Mouse (Mus musculus) limb, embryonic 11.5 days (tissue): ENCODE results near the gene Zfhx3. TPM values are rescaled to one million over a fixed set of nuclear protein-coding genes. Genes with fewer than 3 reads are reported as not detected.

Source experiments
- ATAC-seq: fragments of 200-750 bp; cut with Nextera tagmentation; 2 replicates; pipeline ENCODE4 v1.8.0; 2017; ENCODE audit warnings: low read depth; ENCODE audit not compliant: insufficient number of reproducible peaks, low FRiP score, low TSS enrichment
- DNase-seq: peaks from one replicate; pipeline ENCODE4 v3.0.0-alpha.2; 2015; ENCODE audit warnings: low spot score
- H3K27ac ChIP-seq: fragments of 300-500 bp; sonication (generic); replicated peaks from 2 replicates; pipeline ENCODE4 v1.5.1; 2014; ENCODE audit warnings: low read depth, mild to moderate bottlenecking, low read length
- H3K27me3 ChIP-seq: fragments of 300-500 bp; sonication (generic); 2 replicates; pipeline ENCODE4 v1.6.1; 2014; ENCODE audit warnings: mild to moderate bottlenecking, low read length, mixed read lengths; ENCODE audit not compliant: control insufficient read depth, insufficient read depth
- H3K36me3 ChIP-seq: fragments of 300-500 bp; sonication (generic); 2 replicates; pipeline ENCODE4 v1.6.1; 2014; ENCODE audit warnings: mild to moderate bottlenecking, low read length, moderate library complexity, mixed read lengths; ENCODE audit not compliant: control insufficient read depth, insufficient read depth
- H3K4me1 ChIP-seq: fragments of 300-500 bp; sonication (generic); 2 replicates; pipeline ENCODE4 v1.6.1; 2014; ENCODE audit warnings: low read length, mixed read lengths; ENCODE audit not compliant: control insufficient read depth, insufficient read depth
- H3K4me2 ChIP-seq: fragments of 300-500 bp; sonication (generic); 2 replicates; pipeline ENCODE4 v1.6.1; 2014; ENCODE audit warnings: low read depth, mild to moderate bottlenecking, moderate library complexity; ENCODE audit not compliant: severe bottlenecking
- H3K4me3 ChIP-seq: fragments of 300-500 bp; sonication (generic); 2 replicates; pipeline ENCODE4 v1.5.1; 2014; ENCODE audit warnings: low read depth, low read length
- H3K9ac ChIP-seq: fragments of 300-500 bp; sonication (generic); 2 replicates; pipeline ENCODE4 v1.6.1; 2014; ENCODE audit warnings: mild to moderate bottlenecking, low read length
- H3K9me3 ChIP-seq: fragments of 300-500 bp; sonication (generic); 2 replicates; pipeline ENCODE4 v1.6.1; 2016; ENCODE audit warnings: low read length; ENCODE audit not compliant: control insufficient read depth
- WGBS: fragments of 180-500 bp; shearing (Covaris S2); extraction: QIAGEN DNeasy Blood & Tissue Kit; methylation state at CpG from one replicate; pipeline ENCODE4 v1.1.7; 2014; 5-methylcytosine and 5-hydroxymethylcytosine counted together
- polyA plus RNA-seq: library from polyadenylated mRNA; unstranded; fragments of >200 nt; fragmentation: Nextera tagmentation; extraction: Ambion mirVana; gene quantifications from 2 replicates; pipeline ENCODE4 v1.2.1, GENCODE M21; 2014

Zfhx3 gene
- polyA plus RNA-seq, 1 experiment from 2014 or later, result 36.4 TPM

DNA sequence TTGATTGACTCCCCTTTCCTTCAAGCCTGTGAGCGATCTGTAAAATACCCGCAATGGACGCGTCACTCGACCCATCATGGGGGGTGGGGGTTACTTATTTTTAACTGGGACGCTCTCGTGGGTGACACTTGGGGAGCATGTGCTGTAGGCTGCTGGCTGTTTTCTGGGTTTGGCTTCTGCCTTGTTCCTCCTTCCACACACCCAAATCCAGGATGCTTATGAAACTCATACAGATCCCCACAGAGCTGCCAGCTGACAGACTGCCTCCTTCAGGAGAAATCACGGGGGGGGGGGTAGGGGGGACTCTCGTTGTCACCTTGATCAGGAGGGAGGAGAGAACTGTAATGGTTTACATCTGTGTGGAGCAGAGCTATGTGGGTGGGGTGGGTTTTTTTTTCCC is 966.6 kb downstream of the Zfhx3 start:
- peaks cover 19% of the 10 kb centered on the region for H3K4me1 ChIP-seq
- no peaks in the 10 kb centered on the region for H3K27me3 ChIP-seq
- no peak for ATAC-seq
- WGBS, result 64% methylated on average over 9 of the region's 9 CpGs
- H3K27ac ChIP-seq, result no peak overlapping the region
- no peaks in the 10 kb centered on the region for H3K9me3 ChIP-seq
- no peak overlapping the region for H3K4me2 ChIP-seq
- H3K9ac ChIP-seq, result no peak overlapping the region
- DNase-seq, result no peak
- H3K4me3 ChIP-seq, result no peak overlapping the region
- H3K36me3 ChIP-seq, result no peaks in the 10 kb centered on the region

DNA sequence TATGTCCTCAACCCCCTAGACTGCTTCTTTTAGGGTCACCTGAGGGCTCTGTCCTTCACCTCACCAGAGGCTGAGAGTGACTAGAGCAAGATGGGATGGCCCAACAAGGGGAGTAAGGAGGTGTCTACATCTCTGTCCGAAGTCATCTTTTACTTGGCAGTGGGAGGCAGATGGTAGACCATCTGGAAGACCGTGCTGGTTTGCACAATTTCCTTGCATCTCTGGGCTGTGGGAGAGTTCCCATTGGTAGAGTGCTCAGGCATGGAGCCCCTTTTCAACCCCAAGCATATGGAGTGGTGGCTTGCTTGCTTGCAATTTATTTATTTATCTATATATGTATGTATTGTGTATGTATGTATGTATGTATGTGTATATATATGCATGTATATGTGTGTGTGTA is 967.0 kb downstream of the Zfhx3 start:
- H3K9ac ChIP-seq, result no peak overlapping the region
- no peaks in the 10 kb centered on the region for H3K9me3 ChIP-seq
- H3K36me3 ChIP-seq, result no peaks in the 10 kb centered on the region
- ATAC-seq (no peak), DNase-seq (no peak)
- H3K4me2 ChIP-seq, result no peak overlapping the region
- no peak overlapping the region for H3K27ac ChIP-seq
- peaks cover 16% of the 10 kb centered on the region for H3K4me1 ChIP-seq
- H3K27me3 ChIP-seq, result no peaks in the 10 kb centered on the region
- no peak overlapping the region for H3K4me3 ChIP-seq
- 86% methylated on average over 2 of the region's 2 CpGs for WGBS

DNA sequence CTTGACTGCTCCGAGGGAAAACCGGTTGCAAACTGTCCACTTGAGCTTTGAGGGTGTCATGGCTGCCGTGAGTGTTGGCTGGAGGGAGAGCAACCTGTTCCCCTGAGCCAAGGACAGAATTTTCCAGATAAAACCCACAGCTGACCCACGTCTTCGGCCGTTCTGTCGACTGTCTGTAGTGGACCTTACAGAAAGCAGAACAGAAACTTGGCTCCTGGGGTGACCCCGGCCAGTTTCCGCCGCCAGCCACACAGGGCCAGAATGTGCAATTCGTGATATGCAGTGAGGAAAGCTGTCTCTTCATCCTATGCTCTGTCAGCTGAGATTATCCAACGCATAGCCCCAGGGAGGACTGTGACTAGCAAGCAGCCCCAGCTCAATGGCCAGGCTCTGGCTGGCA is 968.4 kb downstream of the Zfhx3 start:
- no peak for ATAC-seq
- Histone ChIP-seq H3K36me3 (no peaks in the 10 kb centered on the region), H3K4me3 (no peak overlapping the region), H3K4me2 (no peak overlapping the region), H3K4me1 (peaks cover 10% of the 10 kb centered on the region), H3K27ac (no peak overlapping the region), H3K9me3 (no peaks in the 10 kb centered on the region), H3K9ac (no peak overlapping the region), H3K27me3 (no peaks in the 10 kb centered on the region)
- 83% methylated on average over 12 of the region's 12 CpGs for WGBS
- no peak for DNase-seq

DNA sequence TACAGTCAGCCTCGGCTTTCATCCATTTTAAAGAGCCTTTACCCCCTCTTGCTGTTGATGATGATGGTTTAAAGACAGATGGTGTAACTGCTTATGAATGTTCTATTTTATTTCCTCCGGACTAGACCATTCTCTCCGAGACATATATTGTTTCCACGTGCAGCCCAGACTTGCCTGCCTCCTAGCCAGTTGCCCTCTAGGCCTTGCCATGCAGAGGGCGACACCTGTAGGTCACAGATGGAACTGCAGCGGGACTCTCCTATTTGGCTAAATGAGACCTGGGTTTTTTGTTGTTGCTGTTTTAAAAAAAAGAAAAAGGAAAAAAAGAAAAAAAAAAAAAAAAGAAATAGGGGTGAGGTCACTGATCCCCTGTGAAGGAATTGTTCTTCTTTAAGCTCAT is 969.1 kb downstream of the Zfhx3 start:
- Histone ChIP-seq H3K27me3 (no peaks in the 10 kb centered on the region), H3K27ac (no peak overlapping the region), H3K4me1 (peaks cover 7% of the 10 kb centered on the region), H3K4me3 (no peak overlapping the region), H3K4me2 (no peak overlapping the region), H3K9me3 (no peaks in the 10 kb centered on the region), H3K9ac (no peak overlapping the region), H3K36me3 (no peaks in the 10 kb centered on the region)
- DNase-seq (peak; percentile 94), ATAC-seq (no peak)
- 3% methylated on average over 6 of the region's 6 CpGs for WGBS

DNA sequence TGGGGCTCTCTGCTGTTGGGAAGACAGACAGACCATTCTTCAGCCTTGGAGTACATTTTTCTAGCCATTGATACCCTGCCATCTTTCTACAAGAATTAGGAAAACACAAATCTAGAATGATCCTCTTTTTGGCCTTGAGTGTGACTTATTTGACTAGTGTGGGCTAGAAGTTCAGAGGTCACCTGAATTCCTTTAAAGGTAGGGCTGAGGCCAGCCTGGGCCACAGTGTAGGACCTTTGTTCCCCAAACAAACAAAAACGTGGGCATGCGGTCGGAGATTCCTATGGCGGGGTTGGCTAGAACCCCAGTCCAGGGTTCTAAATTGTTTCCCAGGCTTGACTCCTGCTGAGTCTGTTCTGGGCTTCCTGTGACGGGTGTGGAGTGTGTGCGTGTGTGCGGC is 970.6 kb downstream of the Zfhx3 start:
- H3K4me2 ChIP-seq, result no peak overlapping the region
- 95% methylated on average over 7 of the region's 7 CpGs for WGBS
- H3K27ac ChIP-seq, result no peak overlapping the region
- H3K27me3 ChIP-seq, result no peaks in the 10 kb centered on the region
- H3K9ac ChIP-seq, result no peak overlapping the region
- H3K36me3 ChIP-seq, result no peaks in the 10 kb centered on the region
- no peak for ATAC-seq
- H3K4me3 ChIP-seq, result no peak overlapping the region
- no peaks in the 10 kb centered on the region for H3K9me3 ChIP-seq
- DNase-seq, result no peak
- peaks cover 7% of the 10 kb centered on the region for H3K4me1 ChIP-seq

DNA sequence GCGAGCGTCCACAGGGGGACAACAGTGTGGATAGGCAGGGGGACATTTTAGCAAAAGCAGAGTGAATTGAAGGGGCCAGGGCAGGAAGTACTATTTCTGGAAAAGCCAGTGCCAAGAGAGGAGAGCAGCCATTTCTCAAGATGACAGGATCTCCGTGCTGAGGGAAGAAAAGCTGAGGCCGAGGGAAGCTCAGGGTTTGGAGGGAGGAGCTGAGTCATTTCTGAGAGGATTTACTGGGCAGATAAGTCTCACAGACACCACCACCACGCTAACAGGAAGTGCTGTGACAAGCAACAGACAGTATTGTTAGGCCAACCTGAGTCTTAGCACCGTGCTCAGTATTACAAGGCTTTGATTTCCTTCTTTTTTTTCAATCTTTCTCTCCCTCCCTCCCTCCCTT is 973.0 kb downstream of the Zfhx3 start:
- ATAC-seq, result no peak
- WGBS, result 56% methylated on average over 6 of the region's 6 CpGs

DNA sequence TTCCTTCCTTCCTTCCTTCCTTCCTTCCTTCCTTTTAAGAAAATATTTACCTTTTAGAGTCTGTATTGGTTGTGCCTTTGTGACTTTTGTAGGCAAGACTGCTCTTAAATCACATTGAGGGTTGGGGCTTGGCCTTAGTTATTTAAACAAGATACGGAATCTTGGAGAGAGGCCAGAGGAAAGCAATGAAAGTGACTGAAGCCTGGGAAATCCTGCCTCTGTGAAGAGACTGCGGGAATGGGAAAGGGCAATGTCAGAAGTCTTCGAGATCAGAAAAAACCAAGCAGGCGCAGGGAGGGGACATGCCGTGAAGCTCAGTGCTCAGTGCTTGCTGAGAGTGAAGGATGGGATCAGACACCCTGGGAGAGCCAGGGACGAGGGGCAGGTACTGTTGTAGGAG is 973.4 kb downstream of the Zfhx3 start:
- DNase-seq (no peak), ATAC-seq (no peak)
- no peak overlapping the region for H3K9ac ChIP-seq

More for the DNA sequence above, 973.0 kb downstream of the Zfhx3 start:
- no peaks in the 10 kb centered on the region for H3K27me3 ChIP-seq
- no peak overlapping the region for H3K4me2 ChIP-seq
- no peaks in the 10 kb centered on the region for H3K9me3 ChIP-seq
- DNase-seq, result no peak
- H3K9ac ChIP-seq, result no peak overlapping the region
- H3K36me3 ChIP-seq, result no peaks in the 10 kb centered on the region
- peaks cover 7% of the 10 kb centered on the region for H3K4me1 ChIP-seq
- H3K4me3 ChIP-seq, result no peak overlapping the region
- H3K27ac ChIP-seq, result no peak overlapping the region

DNA sequence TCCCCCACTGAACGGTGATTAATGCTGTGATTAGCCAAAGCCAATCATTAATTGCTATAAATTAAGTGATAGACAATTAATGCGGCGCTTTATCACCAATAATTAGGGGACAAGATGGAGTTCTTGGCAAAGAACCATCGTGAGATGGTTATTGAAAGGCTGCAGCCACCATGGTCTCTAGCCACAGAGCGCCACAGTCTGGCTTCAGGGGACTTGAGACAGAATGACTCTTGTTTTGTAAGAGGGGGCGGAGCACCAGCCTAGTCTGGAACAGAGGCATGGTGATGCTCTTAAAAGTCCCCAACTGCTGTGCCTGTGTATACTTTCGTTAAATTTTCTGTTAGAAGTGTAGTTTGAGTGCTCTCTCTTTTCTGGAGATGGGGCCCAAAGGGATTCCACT is 977.7 kb downstream of the Zfhx3 start:
- no peak overlapping the region for H3K4me3 ChIP-seq
- no peaks in the 10 kb centered on the region for H3K9me3 ChIP-seq
- 92% methylated on average over 7 of the region's 7 CpGs for WGBS
- no peak for ATAC-seq
- no peak for DNase-seq
- H3K36me3 ChIP-seq, result no peaks in the 10 kb centered on the region
- no peak overlapping the region for H3K4me2 ChIP-seq
- H3K27me3 ChIP-seq, result no peaks in the 10 kb centered on the region
- no peak overlapping the region for H3K9ac ChIP-seq
- H3K27ac ChIP-seq, result no peak overlapping the region
- no peaks in the 10 kb centered on the region for H3K4me1 ChIP-seq

More for the DNA sequence above, 973.4 kb downstream of the Zfhx3 start:
- H3K4me3 ChIP-seq, result no peak overlapping the region
- no peak overlapping the region for H3K4me2 ChIP-seq
- 88% methylated on average over 6 of the region's 6 CpGs for WGBS
- H3K27me3 ChIP-seq, result no peaks in the 10 kb centered on the region
- H3K4me1 ChIP-seq, result peaks cover 3% of the 10 kb centered on the region
- no peak overlapping the region for H3K27ac ChIP-seq
- H3K9me3 ChIP-seq, result no peaks in the 10 kb centered on the region
- H3K36me3 ChIP-seq, result no peaks in the 10 kb centered on the region

DNA sequence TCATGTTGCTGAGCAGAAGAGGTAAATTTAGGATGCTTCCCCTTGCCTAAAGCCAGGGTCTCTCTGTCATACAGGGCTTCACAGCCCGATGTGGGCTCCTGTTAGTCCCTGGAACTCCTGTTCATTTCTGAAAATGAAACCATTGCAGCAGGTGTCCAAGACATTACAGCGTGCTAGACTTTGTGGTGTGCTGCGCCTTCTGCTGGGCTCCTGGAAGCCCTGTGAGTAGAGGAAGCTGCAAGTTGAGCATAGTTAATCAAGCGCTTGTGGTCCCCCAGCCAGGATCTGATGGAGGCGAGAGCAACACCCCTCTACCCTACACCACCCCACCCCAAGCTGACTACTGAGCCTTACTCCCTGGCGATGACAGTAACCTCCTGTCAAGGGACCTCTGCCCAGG is 980.7 kb downstream of the Zfhx3 start:
- no peaks in the 10 kb centered on the region for H3K9me3 ChIP-seq
- H3K4me3 ChIP-seq, result no peak overlapping the region
- H3K4me2 ChIP-seq, result no peak overlapping the region
- H3K4me1 ChIP-seq, result no peaks in the 10 kb centered on the region
- H3K9ac ChIP-seq, result no peak overlapping the region
- 88% methylated on average over 6 of the region's 6 CpGs for WGBS
- H3K27me3 ChIP-seq, result no peaks in the 10 kb centered on the region
- no peak for DNase-seq
- H3K36me3 ChIP-seq, result no peaks in the 10 kb centered on the region
- ATAC-seq, result no peak
- no peak overlapping the region for H3K27ac ChIP-seq
